Mouse (Mus musculus) lung, embryonic 14.5 days (tissue): ENCODE results near the gene Spag6. TPM values are rescaled to one million over a fixed set of nuclear protein-coding genes. Genes with fewer than 3 reads are reported as not detected.
A peak's percentile ranks its signal among the peaks of the same experiment; 100 is the strongest.

ENCODE experiments used
- ATAC-seq: fragments of 200-750 bp; cut with Nextera tagmentation; 2 replicates; pipeline ENCODE4 v1.8.0; 2017; ENCODE audit warnings: mild to moderate bottlenecking, moderate TSS enrichment, moderate library complexity; ENCODE audit not compliant: insufficient read depth
- DNase-seq: peaks from one replicate; pipeline ENCODE4 v3.0.0-alpha.2; 2015
- H3K27ac ChIP-seq: fragments of 300-500 bp; sonication (generic); 2 replicates; pipeline ENCODE4 v1.5.1; 2014; ENCODE audit warnings: low read depth, mild to moderate bottlenecking, moderate library complexity
- H3K27me3 ChIP-seq: fragments of 300-500 bp; sonication (generic); 2 replicates; pipeline ENCODE4 v1.6.1; 2014; ENCODE audit warnings: low read length, control low read depth; ENCODE audit not compliant: insufficient read depth
- H3K36me3 ChIP-seq: fragments of 300-500 bp; sonication (generic); 2 replicates; pipeline ENCODE4 v1.6.1; 2014; ENCODE audit warnings: control low read depth; ENCODE audit not compliant: insufficient read depth
- H3K4me1 ChIP-seq: fragments of 300-500 bp; sonication (generic); 2 replicates; pipeline ENCODE4 v1.6.1; 2014; ENCODE audit warnings: antibody characterized with exemption, control low read depth; ENCODE audit not compliant: insufficient read depth
- H3K4me2 ChIP-seq: fragments of 300-500 bp; sonication (generic); 2 replicates; pipeline ENCODE4 v1.6.1; 2014; ENCODE audit warnings: mild to moderate bottlenecking
- H3K4me3 ChIP-seq: fragments of 300-500 bp; sonication (generic); 2 replicates; pipeline ENCODE4 v1.5.1; 2014; ENCODE audit warnings: low read depth, low read length
- H3K9ac ChIP-seq: fragments of 300-500 bp; sonication (generic); 2 replicates; pipeline ENCODE4 v1.6.1; 2014
- H3K9me3 ChIP-seq: fragments of 300-500 bp; sonication (generic); 2 replicates; pipeline ENCODE4 v1.6.1; 2016; ENCODE audit warnings: low read depth, low read length, control low read depth
- CTCF ChIP-seq: IDR thresholded peaks from 2 replicates; pipeline ENCODE4 v1.5.1; 2016; ENCODE audit warnings: antibody characterized with exemption, low read depth
- WGBS: fragments of 180-500 bp; shearing (Covaris S2); extraction: QIAGEN DNeasy Blood & Tissue Kit; methylation state at CpG from one replicate; pipeline ENCODE4 v1.1.7; 2014; 5-methylcytosine and 5-hydroxymethylcytosine counted together
- polyA plus RNA-seq: library from polyadenylated mRNA; unstranded; fragments of >200 nt; fragmentation: Nextera tagmentation; extraction: Ambion mirVana; gene quantifications from 2 replicates; pipeline ENCODE4 v1.2.1, GENCODE M21; 2014

Spag6 gene
- polyA plus RNA-seq, 1 experiment from 2014 or later = 0.14 TPM

DNA sequence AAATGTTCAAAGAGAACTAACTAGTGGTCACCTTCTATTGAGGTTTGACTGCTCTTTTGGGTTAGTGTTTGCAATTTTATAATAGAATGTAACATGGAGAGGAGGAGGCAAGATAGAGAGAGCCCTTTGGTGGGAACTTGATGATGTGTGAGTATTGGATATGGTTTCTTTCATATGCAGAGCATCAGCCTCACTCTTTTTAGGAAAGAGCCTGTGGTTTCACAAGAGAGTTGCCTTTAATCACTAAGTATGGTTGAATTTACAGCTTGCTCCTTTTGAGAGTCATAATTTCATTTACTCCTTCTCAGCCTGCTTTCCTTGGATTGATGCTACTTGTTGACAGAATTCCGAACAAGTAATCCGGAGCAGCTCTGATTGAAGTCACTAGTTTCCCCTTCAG is 14.1 kb upstream of the Spag6 start:
- H3K36me3 ChIP-seq = peaks cover 23% of the 10 kb centered on the region
- no peak overlapping the region for H3K4me3 ChIP-seq
- no peak overlapping the region for H3K27ac ChIP-seq
- H3K4me2 ChIP-seq = no peak overlapping the region
- H3K4me1 ChIP-seq = no peaks in the 10 kb centered on the region
- WGBS = 51% methylated on average over 2 of the region's 2 CpGs
- no peak for ATAC-seq
- TF ChIP-seq CTCF = no peak
- peaks cover 20% of the 10 kb centered on the region for H3K27me3 ChIP-seq
- no peak overlapping the region for H3K9ac ChIP-seq
- DNase-seq = no peak
- H3K9me3 ChIP-seq = no peaks in the 10 kb centered on the region

GRCm38 (mm10) chr2:18680501-18680900 is 13.3 kb upstream of the Spag6 start:
- Histone ChIP-seq H3K9me3 (no peaks in the 10 kb centered on the region), H3K9ac (no peak overlapping the region), H3K36me3 (peaks cover 19% of the 10 kb centered on the region), H3K4me3 (peak overlapping the region; percentile 37), H3K27ac (no peak overlapping the region), H3K4me1 (no peaks in the 10 kb centered on the region), H3K4me2 (peak overlapping the region; percentile 72), H3K27me3 (peaks cover 20% of the 10 kb centered on the region)
- ATAC-seq = no peak
- WGBS = under 1% methylated on average over 4 of the region's 4 CpGs
- no peak for TF ChIP-seq CTCF
- peak; percentile 23 for DNase-seq

DNA sequence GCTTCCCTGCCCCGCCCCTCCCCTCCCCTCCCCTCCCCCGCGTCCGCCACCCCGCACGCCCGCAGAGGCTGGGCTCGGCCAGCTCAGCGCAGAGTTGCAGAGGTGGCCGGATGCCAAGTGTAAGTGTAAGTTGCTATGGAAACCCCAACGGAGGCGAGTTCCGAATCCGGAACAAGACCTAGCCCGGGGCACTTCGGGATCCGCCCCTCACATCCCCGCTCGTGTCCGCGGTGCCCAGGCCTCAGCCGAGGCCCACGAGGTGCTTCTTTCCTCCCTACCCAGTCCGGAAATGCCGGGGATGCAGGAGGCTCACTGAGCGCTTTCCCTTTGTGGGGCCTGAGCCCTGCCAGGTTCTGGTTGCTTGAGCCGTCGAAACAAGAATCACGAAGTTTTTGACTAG is 12.9 kb upstream of the Spag6 start:
- 1% methylated on average over 23 of the region's 29 CpGs for WGBS
- peak overlapping the region; percentile 37 for H3K4me3 ChIP-seq
- H3K4me1 ChIP-seq = no peaks in the 10 kb centered on the region
- H3K27me3 ChIP-seq = peaks cover 20% of the 10 kb centered on the region
- H3K9ac ChIP-seq = no peak overlapping the region
- peaks cover 19% of the 10 kb centered on the region for H3K36me3 ChIP-seq
- peak; percentile 87 for DNase-seq
- H3K9me3 ChIP-seq = no peaks in the 10 kb centered on the region
- no peak overlapping the region for H3K27ac ChIP-seq
- no peak for TF ChIP-seq CTCF
- peak overlapping the region; percentile 72 for H3K4me2 ChIP-seq
- ATAC-seq = peak; percentile 25; the same call in 1 of the 2 replicates

DNA sequence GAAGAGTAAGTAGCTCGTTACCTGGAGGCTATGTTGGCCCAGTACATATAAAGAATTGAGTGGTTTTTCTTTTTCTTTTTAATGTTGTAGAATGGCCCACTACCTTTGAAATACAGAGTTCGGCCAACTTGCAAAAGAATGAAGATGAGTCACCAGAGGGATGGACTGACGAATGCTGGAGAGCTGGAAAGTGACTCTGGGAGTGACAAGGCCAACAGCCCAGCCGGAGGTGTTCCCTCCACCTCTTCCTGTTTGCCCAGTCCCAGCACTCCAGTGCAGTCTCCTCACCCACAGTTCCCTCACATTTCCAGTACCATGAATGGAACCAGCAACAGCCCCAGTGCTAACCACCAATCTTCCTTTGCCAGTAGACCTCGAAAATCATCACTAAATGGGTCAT is 9.8 kb upstream of the Spag6 start:
- Histone ChIP-seq H3K4me3 (no peak overlapping the region), H3K27ac (no peak overlapping the region), H3K9me3 (no peaks in the 10 kb centered on the region; the same call in 1 of the 2 replicates), H3K36me3 (peaks cover 19% of the 10 kb centered on the region), H3K4me1 (no peaks in the 10 kb centered on the region), H3K9ac (no peak overlapping the region), H3K4me2 (no peak overlapping the region), H3K27me3 (peaks cover 43% of the 10 kb centered on the region)
- DNase-seq (no peak), ATAC-seq (no peak)
- WGBS = 74% methylated on average over 5 of the region's 5 CpGs
- no peak for TF ChIP-seq CTCF

DNA sequence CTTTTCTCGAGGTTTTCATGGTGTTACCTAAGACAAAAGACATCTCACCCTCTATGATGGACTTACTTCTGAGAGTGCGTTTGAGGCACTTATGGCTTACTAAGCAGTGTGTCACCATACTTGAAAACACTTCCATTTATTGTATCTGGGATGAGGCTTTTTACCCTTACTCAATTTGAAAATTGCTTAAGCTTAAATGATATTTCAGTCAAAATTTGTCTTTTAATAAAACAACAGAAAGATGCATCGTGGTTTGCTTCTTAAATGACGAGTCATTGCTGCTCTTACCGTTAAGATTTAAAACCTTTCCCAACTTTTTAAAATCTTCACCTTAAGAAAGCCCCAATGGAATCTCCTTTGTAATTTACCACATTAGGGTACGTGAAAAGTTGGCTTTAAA is 7.4 kb upstream of the Spag6 start:
- Histone ChIP-seq H3K4me1 (no peaks in the 10 kb centered on the region; the same call in 1 of the 2 replicates), H3K4me3 (no peak overlapping the region), H3K9me3 (no peaks in the 10 kb centered on the region; the same call in 1 of the 2 replicates), H3K27ac (no peak overlapping the region), H3K36me3 (peaks cover 19% of the 10 kb centered on the region), H3K4me2 (no peak overlapping the region), H3K9ac (no peak overlapping the region), H3K27me3 (peaks cover 54% of the 10 kb centered on the region)
- WGBS = 57% methylated on average over 6 of the region's 6 CpGs
- no peak for ATAC-seq
- TF ChIP-seq CTCF = no peak
- DNase-seq = no peak

DNA sequence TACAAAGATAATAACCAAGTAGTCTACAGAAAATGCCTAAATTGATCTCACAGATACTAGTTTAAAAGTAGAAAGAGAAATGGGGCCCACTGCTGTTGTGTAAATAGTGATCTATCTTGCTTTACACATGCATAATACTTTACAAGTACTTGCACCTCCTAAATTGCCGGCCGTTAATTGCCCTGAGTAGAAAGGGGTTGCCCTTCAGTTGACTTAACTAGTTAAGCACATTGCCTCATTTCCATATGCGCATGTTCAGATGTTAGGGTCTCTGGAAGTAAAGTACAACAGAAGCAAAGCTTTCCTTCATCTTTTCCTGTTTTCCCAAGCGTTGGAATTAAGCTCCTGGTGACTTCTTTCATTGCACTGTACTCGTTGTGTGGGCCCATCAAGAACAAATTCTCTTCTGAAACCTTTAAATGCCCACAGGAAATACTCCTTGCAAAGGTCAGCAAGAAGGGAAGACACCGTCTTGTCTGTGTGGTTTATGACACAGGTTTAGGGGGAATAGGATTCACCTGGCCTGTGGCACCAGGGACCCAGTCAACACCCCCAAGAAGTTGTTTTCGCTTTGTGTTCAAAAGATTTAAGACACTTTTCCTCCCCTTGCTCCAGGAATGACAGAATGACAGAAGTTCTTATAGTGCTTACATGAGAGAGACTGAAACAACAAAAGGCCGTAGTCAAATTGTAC is 6.9 kb upstream of the Spag6 start:
- peaks cover 60% of the 10 kb centered on the region for H3K27me3 ChIP-seq
- no peaks in the 10 kb centered on the region; the same call in 1 of the 2 replicates for H3K9me3 ChIP-seq
- no peak for ATAC-seq

DNA sequence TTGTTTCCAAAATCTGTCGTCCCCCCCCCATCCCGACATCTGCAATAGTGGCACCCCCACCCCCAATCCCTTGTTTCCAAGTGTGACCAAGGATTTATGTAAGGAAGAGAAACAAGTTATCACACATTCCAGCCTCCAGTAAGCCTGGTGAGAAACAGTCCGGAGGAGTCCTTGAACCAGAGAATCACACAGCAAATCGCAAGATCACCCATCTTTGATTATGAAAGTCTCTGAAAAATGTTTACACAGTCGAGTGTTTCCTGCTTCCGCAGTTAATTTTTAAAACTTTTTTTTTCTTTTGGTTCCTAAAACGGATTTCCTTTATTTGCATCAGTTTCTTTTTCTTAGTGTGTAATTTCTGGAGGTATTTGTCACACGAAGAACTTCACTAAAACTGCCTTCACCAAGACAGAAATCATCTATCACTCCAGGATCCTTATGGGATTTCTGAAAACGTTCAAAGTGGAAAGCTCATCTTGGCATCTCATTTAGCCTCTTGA is 6.1 kb upstream of the Spag6 start:
- Histone ChIP-seq H3K27me3 (peaks cover 67% of the 10 kb centered on the region), H3K4me3 (no peak overlapping the region), H3K36me3 (peaks cover 12% of the 10 kb centered on the region), H3K27ac (no peak overlapping the region), H3K9ac (no peak overlapping the region), H3K9me3 (no peaks in the 10 kb centered on the region; the same call in 1 of the 2 replicates), H3K4me1 (no peaks in the 10 kb centered on the region; the same call in 1 of the 2 replicates), H3K4me2 (no peak overlapping the region)
- WGBS = 4% methylated on average over 9 of the region's 9 CpGs
- TF ChIP-seq CTCF = no peak
- ATAC-seq (no peak), DNase-seq (no peak)

More for the DNA sequence above, 6.9 kb upstream of the Spag6 start:
- 42% methylated on average over 8 of the region's 8 CpGs for WGBS
- DNase-seq = no peak
- no peak overlapping the region for H3K9ac ChIP-seq
- H3K27ac ChIP-seq = no peak overlapping the region
- H3K4me2 ChIP-seq = no peak overlapping the region
- no peak overlapping the region for H3K4me3 ChIP-seq
- no peaks in the 10 kb centered on the region; the same call in 1 of the 2 replicates for H3K4me1 ChIP-seq
- H3K36me3 ChIP-seq = peaks cover 18% of the 10 kb centered on the region
- TF ChIP-seq CTCF = no peak
